Mouse (Mus musculus): Measurements from ENCODE around the gene Chit1.

DNA sequence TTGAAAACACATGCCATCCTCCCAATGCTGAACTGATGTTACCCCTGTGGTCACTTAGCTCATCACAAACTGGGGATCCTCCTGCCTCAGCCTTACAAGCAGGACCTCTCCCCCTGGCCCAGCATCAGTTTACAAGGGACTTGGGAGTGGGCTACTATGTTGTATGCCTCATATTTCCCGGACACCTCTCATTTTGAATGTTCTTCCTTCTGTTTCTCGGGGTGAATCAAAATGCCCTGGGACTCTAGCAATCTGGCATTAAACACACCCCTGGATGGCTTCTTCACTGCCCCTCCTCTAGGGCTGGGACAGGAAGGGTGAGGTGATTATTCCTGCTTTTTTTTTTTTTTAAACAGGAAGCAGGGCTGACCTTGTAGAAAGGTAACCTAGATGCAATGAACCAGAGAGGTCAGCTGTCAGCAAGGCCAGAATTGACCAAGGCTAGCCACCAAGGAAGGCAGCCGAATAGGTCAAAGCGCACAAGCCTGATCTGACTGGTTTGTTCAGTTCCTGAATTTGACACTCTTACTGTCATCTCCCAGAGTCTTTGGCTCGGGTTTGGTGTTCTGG lies 30.1 kb upstream of the Chit1 start:
- no peak for TF ChIP-seq CTCF (IDR thresholded peaks at IDR 0.05; ENCODE audit: extremely low read depth, insufficient read length, insufficient replicate concordance, low read depth, low read length)
- TF ChIP-seq POLR2A (IDR thresholded peaks at IDR 0.05; ENCODE audit: low read depth, low read length), result no peak
